Mouse (Mus musculus) adrenal gland, adult (tissue): ENCODE results near the gene AC124108.1.

Source experiments
- DNase-seq, 2 experiments: peaks; one replicate each; pipeline ENCODE4 v3.0.0; 2022 to 2023; ENCODE audit warnings: low spot score in 1 of 2; ENCODE audit not compliant: inconsistent age in 2 of 2

Gene AC124108.1

GRCm38 (mm10) chr1:132191093-132191785, at the start of gene AC124108.1, which contains the start of gene Lemd1:
AC124108.1 (plus strand) TSS chr1:132191457.
Lemd1 (plus strand) TSS chr1:132191431.
- peak in 1 of 2 experiments; percentile 18 for DNase-seq

- peak in 1 of 2 experiments; percentile 63 for DNase-seq
These were observed 49.5 kb upstream of the AC124108.1 start for GRCm38 (mm10) chr1:132141753-132142152.

- DNase-seq: peak in 1 of 2 experiments; percentile 40
These were observed 48.2 kb upstream of the AC124108.1 start for GRCm38 (mm10) chr1:132143079-132143478.

- no peak for DNase-seq
These were observed 47.5 kb upstream of the AC124108.1 start for GRCm38 (mm10) chr1:132143730-132144129.

GRCm38 (mm10) chr1:132144223-132144622, 47.0 kb upstream of the AC124108.1 start:
- DNase-seq: no peak

GRCm38 (mm10) chr1:132144837-132145236, 46.4 kb upstream of the AC124108.1 start:
- DNase-seq: no peak

GRCm38 (mm10) chr1:132145973-132146685, 45.1 kb upstream of the AC124108.1 start:
- DNase-seq: peak in 1 of 2 experiments; percentile 49

GRCm38 (mm10) chr1:132149410-132149809, 41.8 kb upstream of the AC124108.1 start:
- DNase-seq: peak in 1 of 2 experiments; percentile 1

GRCm38 (mm10) chr1:132150171-132150570, 41.1 kb upstream of the AC124108.1 start:
- DNase-seq: peak in 1 of 2 experiments; percentile 37

- peak in 1 of 2 experiments; percentile 6 for DNase-seq
These were observed 40.2 kb upstream of the AC124108.1 start for GRCm38 (mm10) chr1:132150817-132151601.

- DNase-seq: peak in 1 of 2 experiments; percentile 18
These were observed 39.3 kb upstream of the AC124108.1 start for GRCm38 (mm10) chr1:132151908-132152307.

GRCm38 (mm10) chr1:132153086-132153690, 38.1 kb upstream of the AC124108.1 start:
- peak; percentile 3 to 21 for DNase-seq

- DNase-seq: peak in 1 of 2 experiments; percentile 26
These were observed 37.6 kb upstream of the AC124108.1 start for GRCm38 (mm10) chr1:132153691-132154090.

GRCm38 (mm10) chr1:132155737-132156136, 35.5 kb upstream of the AC124108.1 start:
- DNase-seq: peak; percentile 84 to 95

- DNase-seq: peak; percentile 85 to 94
These were observed 34.1 kb upstream of the AC124108.1 start for GRCm38 (mm10) chr1:132157016-132157781.

- peak in 1 of 2 experiments; percentile 26 for DNase-seq
These were observed 33.4 kb upstream of the AC124108.1 start for GRCm38 (mm10) chr1:132157808-132158207.

GRCm38 (mm10) chr1:132158741-132159140, 32.5 kb upstream of the AC124108.1 start:
- peak in 1 of 2 experiments; percentile 22 for DNase-seq

GRCm38 (mm10) chr1:132159681-132160080, 31.6 kb upstream of the AC124108.1 start:
- peak in 1 of 2 experiments; percentile 16 for DNase-seq

GRCm38 (mm10) chr1:132161211-132161880, 29.9 kb upstream of the AC124108.1 start:
- DNase-seq: peak in 1 of 2 experiments; percentile 15
